Mouse (Mus musculus) adrenal gland, adult 18-20 months (tissue): ENCODE results near the gene Pde4c. TPM values are rescaled to one million over a fixed set of nuclear protein-coding genes. Genes with fewer than 3 reads are reported as not detected.

Experiments
- DNase-seq, 2 experiments: peaks; one replicate each; pipeline ENCODE4 v3.0.0; 2021 to 2022; ENCODE audit warnings: low spot score in 2 of 2
- total RNA-seq, 2 experiments: library from RNA; stranded (reverse); gene quantifications; 1 replicate in 1 of 2; 2 replicates in 1 of 2; pipeline ENCODE4 v1.2.3; 2021

Gene Pde4c
- total RNA-seq, 2 experiments from 2014 or later, result 0.42 to 0.86 TPM

- no peak for DNase-seq
Measured at GRCm38 (mm10) chr8:70765329-70765728, 41.8 kb downstream of the Pde4c start.

- DNase-seq, result no peak
Measured at GRCm38 (mm10) chr8:70765838-70766570, 42.5 kb downstream of the Pde4c start.

- DNase-seq, result peak; percentile 61 to 63
Measured at GRCm38 (mm10) chr8:70766571-70767440, 43.3 kb downstream of the Pde4c start.

DNA sequence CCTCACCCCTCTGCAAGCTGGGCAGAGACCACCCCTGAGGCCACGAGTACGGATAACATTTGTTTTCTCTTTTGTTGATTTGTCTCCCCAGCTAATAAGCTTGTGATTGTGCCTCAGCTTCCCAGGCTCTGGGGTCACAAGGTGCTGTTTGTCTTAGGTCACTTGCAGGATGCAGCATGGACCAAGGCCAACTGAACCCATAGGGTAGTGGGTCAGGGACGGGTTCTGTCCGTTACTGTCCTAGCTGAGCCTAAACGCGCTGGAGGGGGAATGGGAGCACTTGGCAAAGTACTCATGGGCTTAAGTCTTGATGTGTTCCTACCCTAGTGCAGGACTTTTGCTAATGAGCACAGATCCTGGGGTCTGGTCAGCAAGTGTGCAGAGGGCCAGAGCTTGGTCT, 44.0 kb downstream of the Pde4c start:
- no peak for DNase-seq

GRCm38 (mm10) chr8:70768231-70768776, 44.8 kb downstream of the Pde4c start:
- no peak for DNase-seq

GRCm38 (mm10) chr8:70768956-70769355, 45.4 kb downstream of the Pde4c start:
- no peak for DNase-seq

DNA sequence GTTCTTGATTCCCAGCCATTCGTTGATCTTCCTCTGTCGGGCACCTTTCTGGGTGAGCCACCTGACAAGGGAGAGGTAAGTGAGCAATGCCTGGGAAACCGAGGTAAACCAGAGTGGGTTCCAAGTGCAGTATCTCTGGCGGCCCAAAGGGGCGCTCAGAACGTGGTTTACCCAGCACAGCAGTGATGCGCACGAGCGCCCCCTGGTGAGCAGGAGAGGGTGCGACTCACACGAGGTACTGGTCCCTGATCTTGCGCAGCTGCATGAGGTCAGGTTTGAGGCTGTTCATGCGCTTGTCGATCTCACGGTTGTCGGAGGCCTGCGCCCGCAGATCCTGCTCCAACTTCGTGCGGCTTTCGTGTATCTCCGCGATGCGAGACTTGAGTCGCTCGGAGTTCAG, 45.8 kb downstream of the Pde4c start:
- peak; percentile 96 to 98 for DNase-seq

- DNase-seq, result no peak
Measured at GRCm38 (mm10) chr8:70769858-70770257, 46.3 kb downstream of the Pde4c start.

GRCm38 (mm10) chr8:70770748-70771147, 47.2 kb downstream of the Pde4c start:
- DNase-seq, result no peak

DNA sequence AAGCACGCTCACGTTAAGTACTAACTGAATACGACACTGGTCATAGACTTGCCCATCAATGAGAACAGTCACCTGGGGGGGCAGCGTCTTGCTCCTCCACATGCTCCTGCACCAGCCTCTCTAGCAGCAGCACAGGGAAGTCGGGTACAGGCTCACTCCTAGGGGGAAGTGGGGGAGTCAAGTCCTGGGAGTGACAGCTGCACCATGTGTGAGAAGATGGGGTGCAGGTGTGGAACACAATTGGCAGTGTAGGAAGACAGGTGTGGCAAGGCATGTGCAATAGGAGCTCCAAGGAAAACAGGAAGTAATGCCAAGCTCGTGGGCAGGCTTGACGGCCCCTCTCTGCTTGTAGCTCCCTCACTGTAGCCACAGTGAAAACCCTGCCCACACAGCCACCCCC, 47.7 kb downstream of the Pde4c start:
- no peak for DNase-seq

DNA sequence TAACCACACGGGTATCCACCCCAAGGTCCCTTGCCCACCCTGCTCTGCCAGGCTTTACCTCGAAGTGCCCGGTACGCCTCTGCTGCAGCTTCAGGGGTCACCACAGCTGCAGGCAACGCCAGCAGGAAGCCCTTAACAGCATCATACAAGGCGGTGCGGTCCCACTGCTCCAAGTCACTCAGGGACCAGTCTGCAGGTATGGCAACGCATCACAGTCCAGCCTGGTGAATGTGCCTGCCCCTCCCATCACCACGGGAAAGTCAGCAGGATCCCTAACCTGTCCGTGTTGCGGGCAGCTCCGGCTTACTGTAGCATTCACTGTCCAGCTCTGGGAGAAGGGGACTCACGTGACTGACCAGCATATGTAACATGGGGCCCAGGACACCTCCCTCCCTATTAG, 48.6 kb downstream of the Pde4c start:
- DNase-seq, result no peak

DNA sequence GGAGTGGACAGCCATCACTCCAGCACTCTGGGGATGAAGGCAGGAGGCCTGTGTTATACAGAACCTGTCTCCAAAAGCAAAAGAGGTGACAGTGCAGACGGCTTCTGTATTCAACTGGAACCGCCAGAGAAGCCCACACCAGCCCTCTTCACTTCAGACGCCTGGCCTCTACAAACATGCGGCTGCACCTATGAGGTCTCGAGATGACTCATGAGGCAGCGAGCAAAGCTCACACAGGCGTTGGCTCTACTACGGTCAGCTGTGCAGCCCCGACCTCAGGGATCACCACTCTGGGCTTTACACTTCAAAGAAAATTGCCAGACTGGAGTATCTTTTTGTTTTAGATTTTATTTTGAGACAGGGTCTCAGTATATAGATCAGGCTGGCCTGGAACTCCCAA, 49.4 kb downstream of the Pde4c start:
- no peak for DNase-seq

DNA sequence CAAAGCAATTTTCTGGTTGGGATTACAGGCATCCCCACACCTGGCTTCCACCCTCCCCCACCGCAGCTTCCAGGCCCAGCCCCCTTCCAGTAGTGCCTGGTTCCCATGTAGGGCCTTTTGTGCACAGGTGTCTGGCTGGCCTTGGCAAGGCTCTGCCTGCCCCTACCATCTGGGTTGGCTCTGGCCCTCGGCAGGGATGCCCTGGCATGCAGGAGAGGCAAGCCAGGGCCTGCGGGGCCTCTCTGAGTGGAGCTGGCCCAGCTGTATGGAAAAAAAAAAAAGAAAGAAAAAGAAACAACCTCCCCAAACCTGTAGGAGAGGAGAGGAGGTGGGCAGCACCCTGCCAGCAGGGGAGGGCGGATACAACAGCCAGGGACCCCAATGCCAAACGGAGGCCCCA, 49.9 kb downstream of the Pde4c start:
- no peak for DNase-seq

GRCm38 (mm10) chr8:70773833-70774232, 50.3 kb downstream of the Pde4c start:
- DNase-seq, result peak; percentile 60 to 68

DNA sequence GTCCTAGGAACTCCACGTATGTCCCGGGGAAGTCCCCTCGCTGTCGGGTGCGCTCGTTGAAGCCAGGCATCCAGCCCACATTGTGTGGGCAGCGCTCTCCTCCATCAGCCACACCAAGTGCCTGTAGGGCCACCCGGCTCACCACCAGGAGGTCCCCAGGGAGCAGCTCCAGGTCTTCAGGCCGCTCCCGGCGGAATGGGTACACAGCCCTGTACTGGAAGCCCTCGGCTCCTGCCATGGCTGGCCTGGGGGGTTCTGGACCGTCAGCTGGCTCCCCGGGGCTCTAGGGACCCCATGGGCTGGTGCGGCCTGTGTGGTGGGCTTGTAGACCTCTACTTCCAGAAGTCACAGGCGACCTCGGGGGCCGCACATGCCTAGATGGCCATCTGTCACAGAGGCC, 51.2 kb downstream of the Pde4c start:
- no peak for DNase-seq

GRCm38 (mm10) chr8:70775227-70775626, 51.7 kb downstream of the Pde4c start:
- DNase-seq, result no peak

DNA sequence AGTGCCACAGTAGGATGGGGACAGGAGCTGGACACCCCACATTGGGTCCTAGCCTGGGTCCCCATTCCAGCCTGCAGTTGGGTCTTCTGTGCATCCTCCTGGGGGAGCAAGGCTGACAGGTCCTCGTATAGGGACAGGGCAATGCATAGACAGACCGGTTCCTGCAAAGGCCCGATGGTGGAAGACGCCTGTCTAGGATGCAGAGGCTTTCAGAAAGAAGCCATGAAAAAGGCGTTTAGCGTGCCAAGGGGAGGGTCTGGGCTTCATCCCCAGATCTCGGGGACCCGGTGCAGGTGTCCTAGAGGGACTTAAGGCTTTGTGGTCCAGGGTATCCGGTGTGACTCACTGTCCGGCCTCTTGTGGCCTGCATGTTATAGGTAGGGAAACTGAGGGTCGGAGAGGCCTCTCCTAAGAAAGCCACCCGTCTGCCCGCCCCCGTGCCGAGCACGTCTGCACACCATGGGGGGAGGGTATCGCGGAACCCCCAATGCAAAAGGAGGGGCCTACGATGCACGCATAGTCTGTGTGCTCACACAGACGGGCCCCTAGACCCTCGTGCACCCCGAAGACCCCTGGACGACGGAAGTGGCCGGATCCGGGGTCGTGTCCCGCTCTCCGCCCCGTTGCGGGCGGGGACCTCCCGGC, 52.5 kb downstream of the Pde4c start:
- DNase-seq, result no peak

GRCm38 (mm10) chr8:70776496-70777444, 53.2 kb downstream of the Pde4c start, which contains the start of gene Pik3r2:
Pik3r2 (minus strand) TSS chr8:70776713.
- peak; percentile 99 for DNase-seq

DNA sequence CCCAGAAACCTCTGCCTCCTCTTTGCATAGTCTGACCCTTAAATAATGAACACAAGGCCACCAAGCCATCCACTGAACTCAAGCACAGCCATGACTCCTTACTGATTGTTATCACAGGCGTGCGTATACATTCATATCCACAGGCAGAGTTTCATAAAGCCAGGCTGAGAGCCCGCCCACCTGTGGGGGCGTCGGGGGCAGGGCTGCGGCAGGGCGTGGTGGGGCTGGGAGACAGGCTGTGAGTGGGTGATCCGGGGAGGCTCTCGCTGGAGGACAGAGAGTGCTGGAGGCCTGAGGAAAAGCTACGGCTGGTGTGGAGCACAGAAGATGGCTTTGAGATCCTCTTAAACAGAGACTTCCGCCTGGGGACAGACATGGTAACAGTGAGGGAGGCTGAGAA, 56.6 kb downstream of the Pde4c start:
- no peak for DNase-seq

DNA sequence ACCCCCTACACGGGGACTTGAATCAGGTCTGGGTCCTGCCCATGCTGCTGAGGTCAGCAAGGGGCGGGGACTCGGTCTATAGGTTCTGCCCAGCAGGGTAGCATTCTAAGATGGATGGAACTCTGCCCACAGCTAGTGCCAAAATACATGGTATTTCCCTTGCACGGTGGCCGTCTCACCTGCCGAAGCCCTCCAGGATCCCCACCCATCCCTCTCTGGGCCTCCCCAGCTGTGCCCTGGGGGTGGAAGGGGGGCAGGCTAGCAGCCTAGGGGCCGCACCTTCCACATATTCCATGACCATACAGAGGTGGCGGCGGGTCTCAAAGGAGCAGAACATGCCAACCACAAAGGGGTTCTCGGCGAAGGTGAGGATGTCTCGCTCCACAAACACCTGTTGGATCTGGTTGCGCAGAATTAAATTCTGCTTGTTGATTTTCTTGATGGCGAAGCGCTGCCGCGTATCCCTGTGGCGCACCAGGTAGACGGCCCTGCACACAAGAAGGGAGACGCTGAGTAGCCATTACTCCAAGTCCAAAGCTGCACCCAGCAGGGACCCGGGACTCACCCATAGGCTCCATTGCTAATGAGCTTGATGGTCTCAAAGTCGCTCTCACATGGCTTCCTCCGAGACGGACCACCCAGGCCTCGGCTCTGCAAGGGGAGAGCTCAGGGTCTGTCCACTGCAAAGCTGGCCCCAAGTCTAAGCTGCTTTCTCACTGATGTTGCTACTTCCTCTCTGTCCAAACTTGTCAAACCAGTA, 63.0 kb downstream of the Pde4c start:
- no peak for DNase-seq
